Mouse (Mus musculus) adrenal gland, postnatal 36 days (tissue): ENCODE measurements around the gene Mia3. TPM values are rescaled to one million over a fixed set of nuclear protein-coding genes. Genes with fewer than 3 reads are reported as not detected.

ENCODE experiments used
- total RNA-seq, 2 experiments: library from RNA; stranded (reverse); gene quantifications; 2 replicates each; pipeline ENCODE4 v1.2.3; 2021

The Mia3 gene
- total RNA-seq, 2 experiments from 2014 or later = 174 to 204 TPM

Other genes starting within 250 kb of the Mia3 start
- 10 to 100 TPM; 14.9 to 17.0 TPM for gene Disp1, start 148.0 kb downstream of the Mia3 start, total RNA-seq
- gene Aida, start 73.0 kb downstream of the Mia3 start, total RNA-seq = 10 to 100 TPM; 51.3 to 53.4 TPM
- gene Brox, start 72.3 kb downstream of the Mia3 start, total RNA-seq = 10 to 100 TPM; 50.5 to 57.0 TPM
- 10 to 100 TPM; 15.1 to 24.3 TPM for gene Taf1a, start 19.4 kb upstream of the Mia3 start, total RNA-seq
- not detected for gene Hhipl2, start 48.7 kb upstream of the Mia3 start, total RNA-seq